Mouse (Mus musculus): ENCODE results near the gene Zfand3. TPM values are rescaled to one million over a fixed set of nuclear protein-coding genes. Genes with fewer than 3 reads are reported as not detected.

The Zfand3 gene
- polyA plus RNA-seq, 1 experiment from 2014 or later = 49.1 TPM

GRCm38 (mm10) chr17:29990845-29991244 lies 13.7 kb upstream of the Zfand3 start:
- peaks cover 6% of the 10 kb centered on the region; the same call in 1 of the 2 replicates for H3K9me3 ChIP-seq (ENCODE audit: control insufficient read depth, low read length)
- WGBS = 83% methylated on average over 2 of the region's 2 CpGs
- no peaks in the 10 kb centered on the region for H3K27me3 ChIP-seq (ENCODE audit: control insufficient read depth, insufficient read depth, low read length)
- H3K27ac ChIP-seq (ENCODE audit: low read depth, low read length) = no peak overlapping the region
- no peaks in the 10 kb centered on the region for H3K4me1 ChIP-seq (ENCODE audit: control insufficient read depth, insufficient read depth, low read length)
- H3K36me3 ChIP-seq (ENCODE audit: control insufficient read depth, insufficient read depth, low read length) = no peaks in the 10 kb centered on the region
- ATAC-seq (ENCODE audit: low FRiP score, low TSS enrichment) = no peak
- no peak overlapping the region for H3K9ac ChIP-seq (ENCODE audit: low read depth, low read length)
- no peak overlapping the region for H3K4me3 ChIP-seq (ENCODE audit: low read length)
- no peak overlapping the region for H3K4me2 ChIP-seq (replicated peaks; ENCODE audit: low read depth, low read length)

DNA sequence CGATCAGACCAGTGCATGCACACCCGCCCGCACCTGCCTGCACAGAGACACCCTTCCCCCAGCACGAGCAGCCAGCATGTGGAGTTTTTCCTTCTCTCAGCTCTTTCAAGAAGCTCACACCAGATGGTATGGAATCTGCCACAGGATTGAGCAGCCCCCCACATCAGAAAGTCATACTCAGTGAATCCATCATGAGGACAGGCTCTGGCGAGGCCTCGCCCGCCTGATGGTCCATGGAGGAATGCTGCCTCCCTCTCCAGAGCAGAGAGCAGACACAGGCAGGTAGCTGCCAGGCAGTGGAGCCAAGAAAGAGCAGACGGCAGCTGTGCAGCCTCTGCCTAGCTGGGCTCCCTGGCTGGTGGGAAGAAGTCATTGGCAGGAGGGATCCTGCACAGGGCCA lies 11.0 kb upstream of the Zfand3 start:
- no peak overlapping the region for H3K9ac ChIP-seq (ENCODE audit: low read depth, low read length)
- WGBS = 76% methylated on average over 8 of the region's 8 CpGs
- no peaks in the 10 kb centered on the region for H3K36me3 ChIP-seq (ENCODE audit: control insufficient read depth, insufficient read depth, low read length)

GRCm38 (mm10) chr17:29994011-29994410 lies 10.5 kb upstream of the Zfand3 start:
- H3K4me1 ChIP-seq (ENCODE audit: control insufficient read depth, insufficient read depth, low read length) = no peaks in the 10 kb centered on the region
- H3K9me3 ChIP-seq (ENCODE audit: control insufficient read depth, low read length) = peaks cover 6% of the 10 kb centered on the region; the same call in 1 of the 2 replicates
- H3K27me3 ChIP-seq (ENCODE audit: control insufficient read depth, insufficient read depth, low read length) = no peaks in the 10 kb centered on the region
- no peak overlapping the region for H3K4me2 ChIP-seq (replicated peaks; ENCODE audit: low read depth, low read length)
- H3K27ac ChIP-seq (ENCODE audit: low read depth, low read length) = no peak overlapping the region
- H3K36me3 ChIP-seq (ENCODE audit: control insufficient read depth, insufficient read depth, low read length) = no peaks in the 10 kb centered on the region
- no peak overlapping the region for H3K4me3 ChIP-seq (ENCODE audit: low read length)
- no peak overlapping the region for H3K9ac ChIP-seq (ENCODE audit: low read depth, low read length)
- WGBS = 77% methylated on average over 3 of the region's 3 CpGs
- ATAC-seq (ENCODE audit: low FRiP score, low TSS enrichment) = no peak

More for the DNA sequence above, 11.0 kb upstream of the Zfand3 start:
- Histone ChIP-seq H3K9me3 (ENCODE audit: control insufficient read depth, low read length) (peaks cover 6% of the 10 kb centered on the region; the same call in 1 of the 2 replicates), H3K27me3 (ENCODE audit: control insufficient read depth, insufficient read depth, low read length) (no peaks in the 10 kb centered on the region), H3K4me1 (ENCODE audit: control insufficient read depth, insufficient read depth, low read length) (no peaks in the 10 kb centered on the region), H3K27ac (ENCODE audit: low read depth, low read length) (no peak overlapping the region), H3K4me3 (ENCODE audit: low read length) (no peak overlapping the region), H3K4me2 (replicated peaks; ENCODE audit: low read depth, low read length) (no peak overlapping the region)
- ATAC-seq (ENCODE audit: low FRiP score, low TSS enrichment) = no peak

GRCm38 (mm10) chr17:29994459-29994858 lies 10.1 kb upstream of the Zfand3 start:
- H3K9me3 ChIP-seq (ENCODE audit: control insufficient read depth, low read length) = peaks cover 5% of the 10 kb centered on the region; the same call in 1 of the 2 replicates
- H3K9ac ChIP-seq (ENCODE audit: low read depth, low read length) = no peak overlapping the region
- 88% methylated on average over 4 of the region's 4 CpGs for WGBS
- H3K4me1 ChIP-seq (ENCODE audit: control insufficient read depth, insufficient read depth, low read length) = no peaks in the 10 kb centered on the region
- no peak overlapping the region for H3K4me2 ChIP-seq (replicated peaks; ENCODE audit: low read depth, low read length)
- H3K27ac ChIP-seq (ENCODE audit: low read depth, low read length) = no peak overlapping the region
- no peak overlapping the region for H3K4me3 ChIP-seq (ENCODE audit: low read length)
- ATAC-seq (ENCODE audit: low FRiP score, low TSS enrichment) = no peak
- H3K36me3 ChIP-seq (ENCODE audit: control insufficient read depth, insufficient read depth, low read length) = no peaks in the 10 kb centered on the region
- H3K27me3 ChIP-seq (ENCODE audit: control insufficient read depth, insufficient read depth, low read length) = no peaks in the 10 kb centered on the region

DNA sequence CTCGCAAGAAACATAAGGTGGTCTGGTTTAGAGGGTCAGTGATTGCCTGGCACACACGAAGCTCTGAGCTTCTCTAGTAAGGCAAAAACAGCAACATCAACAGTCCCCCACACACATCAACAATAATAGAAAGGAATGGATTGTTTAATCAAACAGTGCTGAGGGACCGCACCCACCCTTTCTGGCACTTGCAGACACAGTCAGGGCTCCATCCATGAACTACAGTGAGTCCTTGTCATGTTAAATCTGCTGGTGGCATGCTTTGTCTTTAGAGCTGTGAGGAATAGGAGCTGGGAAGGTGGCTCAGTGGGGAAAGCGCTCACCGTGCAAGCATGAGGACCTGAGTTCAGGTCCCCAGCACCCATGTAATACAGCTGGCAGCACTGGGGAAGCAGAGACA lies 8.5 kb upstream of the Zfand3 start:
- Histone ChIP-seq H3K9ac (ENCODE audit: low read depth, low read length) (no peak overlapping the region), H3K27ac (ENCODE audit: low read depth, low read length) (no peak overlapping the region), H3K4me3 (ENCODE audit: low read length) (no peak overlapping the region), H3K36me3 (ENCODE audit: control insufficient read depth, insufficient read depth, low read length) (no peaks in the 10 kb centered on the region), H3K27me3 (ENCODE audit: control insufficient read depth, insufficient read depth, low read length) (no peaks in the 10 kb centered on the region), H3K4me1 (ENCODE audit: control insufficient read depth, insufficient read depth, low read length) (no peaks in the 10 kb centered on the region), H3K9me3 (ENCODE audit: control insufficient read depth, low read length) (no peaks in the 10 kb centered on the region), H3K4me2 (replicated peaks; ENCODE audit: low read depth, low read length) (no peak overlapping the region)
- 92% methylated on average over 5 of the region's 5 CpGs for WGBS
- ATAC-seq (ENCODE audit: low FRiP score, low TSS enrichment) = no peak

DNA sequence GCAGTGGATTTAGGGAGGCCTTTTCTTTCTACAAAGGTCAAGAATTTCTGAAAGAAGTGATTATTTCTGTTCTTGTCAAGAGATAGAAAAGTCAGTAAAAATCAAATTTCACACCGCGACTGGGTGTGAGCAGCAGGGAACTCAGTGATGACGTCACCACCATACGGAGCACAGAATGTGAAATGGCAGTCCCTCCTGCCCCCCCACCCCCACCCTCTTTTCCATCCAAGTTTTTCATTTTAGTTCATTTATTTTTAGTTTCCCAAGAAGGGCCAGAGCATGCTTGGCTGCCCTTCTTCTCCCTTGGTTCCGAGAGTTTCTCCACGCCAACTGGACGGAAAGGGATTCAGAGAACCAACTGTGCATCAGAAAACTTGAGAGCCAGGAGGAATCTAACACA lies 6.8 kb upstream of the Zfand3 start:
- H3K36me3 ChIP-seq (ENCODE audit: control insufficient read depth, insufficient read depth, low read length) = no peaks in the 10 kb centered on the region
- H3K9ac ChIP-seq (ENCODE audit: low read depth, low read length) = no peak overlapping the region
- H3K4me3 ChIP-seq (ENCODE audit: low read length) = no peak overlapping the region
- no peak overlapping the region for H3K4me2 ChIP-seq (replicated peaks; ENCODE audit: low read depth, low read length)
- H3K27me3 ChIP-seq (ENCODE audit: control insufficient read depth, insufficient read depth, low read length) = no peaks in the 10 kb centered on the region
- WGBS = 78% methylated on average over 7 of the region's 7 CpGs
- no peaks in the 10 kb centered on the region for H3K9me3 ChIP-seq (ENCODE audit: control insufficient read depth, low read length)
- no peak overlapping the region for H3K27ac ChIP-seq (ENCODE audit: low read depth, low read length)
- ATAC-seq (ENCODE audit: low FRiP score, low TSS enrichment) = no peak
- H3K4me1 ChIP-seq (ENCODE audit: control insufficient read depth, insufficient read depth, low read length) = no peaks in the 10 kb centered on the region

DNA sequence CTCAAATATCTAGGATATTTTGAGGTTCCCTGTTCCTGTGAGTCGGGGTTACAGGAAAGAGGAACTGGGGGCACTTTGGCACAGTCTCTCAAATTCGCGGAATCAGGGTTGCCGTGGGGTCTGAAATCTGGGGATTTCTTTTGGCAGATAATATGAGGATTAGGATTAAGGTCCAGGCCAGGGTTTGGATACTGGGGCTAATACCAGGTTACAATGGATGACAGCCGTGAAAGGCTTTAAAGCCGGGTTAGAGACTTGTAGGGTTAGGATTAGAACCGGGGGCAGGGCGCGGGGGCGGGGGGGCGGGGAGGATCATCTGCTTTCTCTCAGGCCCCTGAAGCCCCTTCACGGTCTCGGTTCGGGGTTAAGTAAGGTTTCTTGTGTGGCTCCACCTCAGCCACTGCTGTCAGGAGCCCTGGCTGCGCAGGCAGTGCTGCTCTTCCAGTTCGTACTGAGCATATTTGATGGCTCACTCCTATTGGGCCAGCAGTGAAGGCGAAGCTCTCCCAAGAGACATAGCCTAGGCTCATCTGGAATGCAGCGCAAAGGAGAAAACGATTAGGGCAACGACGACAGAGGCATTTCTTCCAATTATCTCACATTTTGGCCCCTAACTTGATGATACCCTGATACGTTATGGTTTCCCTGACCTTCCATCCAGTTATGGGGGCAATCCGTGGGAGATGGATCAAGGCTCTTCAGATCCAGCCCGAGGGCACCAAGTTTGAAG lies 5.8 kb upstream of the Zfand3 start:
- no peak overlapping the region for H3K27ac ChIP-seq (ENCODE audit: low read depth, low read length)
- no peak overlapping the region for H3K4me3 ChIP-seq (ENCODE audit: low read length)
- no peak overlapping the region for H3K4me2 ChIP-seq (replicated peaks; ENCODE audit: low read depth, low read length)
- no peaks in the 10 kb centered on the region for H3K9me3 ChIP-seq (ENCODE audit: control insufficient read depth, low read length)
- 80% methylated on average over 24 of the region's 24 CpGs for WGBS
- no peak for ATAC-seq (ENCODE audit: low FRiP score, low TSS enrichment)
- H3K4me1 ChIP-seq (ENCODE audit: control insufficient read depth, insufficient read depth, low read length) = peaks cover 5% of the 10 kb centered on the region; the same call in 1 of the 2 replicates
- H3K36me3 ChIP-seq (ENCODE audit: control insufficient read depth, insufficient read depth, low read length) = no peaks in the 10 kb centered on the region
- H3K9ac ChIP-seq (ENCODE audit: low read depth, low read length) = no peak overlapping the region
- H3K27me3 ChIP-seq (ENCODE audit: control insufficient read depth, insufficient read depth, low read length) = no peaks in the 10 kb centered on the region

- Histone ChIP-seq H3K27ac (ENCODE audit: low read depth, low read length) (peak overlapping the region; percentile 100), H3K4me3 (ENCODE audit: low read length) (peak overlapping the region; percentile 80), H3K9ac (ENCODE audit: low read depth, low read length) (peak overlapping the region; percentile 91), H3K27me3 (ENCODE audit: control insufficient read depth, insufficient read depth, low read length) (no peaks in the 10 kb centered on the region), H3K9me3 (ENCODE audit: control insufficient read depth, low read length) (no peaks in the 10 kb centered on the region), H3K36me3 (ENCODE audit: control insufficient read depth, insufficient read depth, low read length) (no peaks in the 10 kb centered on the region), H3K4me2 (replicated peaks; ENCODE audit: low read depth, low read length) (peak overlapping the region; percentile 72), H3K4me1 (ENCODE audit: control insufficient read depth, insufficient read depth, low read length) (peaks cover 29% of the 10 kb centered on the region)
- WGBS = 2% methylated on average over 26 of the region's 47 CpGs
- ATAC-seq (ENCODE audit: low FRiP score, low TSS enrichment) = peak; percentile 26
Measured at GRCm38 (mm10) chr17:30005103-30005443, 540 bp downstream of the Zfand3 start.

DNA sequence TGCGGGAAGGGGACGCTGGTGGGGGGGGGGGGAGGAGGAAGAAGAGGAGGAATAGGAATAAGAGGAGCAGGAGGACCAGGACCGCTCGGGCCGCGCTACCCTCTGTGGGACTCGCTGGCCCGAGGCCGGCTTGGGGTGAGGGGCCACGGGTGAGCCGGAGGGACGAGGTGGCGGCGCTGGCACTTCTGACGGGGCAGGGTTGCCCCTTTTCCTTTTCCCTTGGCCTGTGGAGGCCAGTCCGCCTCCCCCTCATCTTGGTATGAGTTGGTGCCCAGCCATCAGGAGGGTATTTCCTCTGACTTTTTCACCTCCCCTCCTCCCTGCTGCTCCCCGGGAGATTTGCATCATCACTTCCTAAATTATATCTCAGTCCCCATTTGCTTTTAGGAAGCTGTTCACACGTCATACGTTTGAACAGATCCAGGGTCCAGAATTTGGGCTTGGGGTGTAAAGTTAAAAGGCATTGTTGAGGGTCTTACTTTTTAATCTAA lies 963 bp downstream of the Zfand3 start:
- no peaks in the 10 kb centered on the region for H3K36me3 ChIP-seq (ENCODE audit: control insufficient read depth, insufficient read depth, low read length)
- peaks cover 30% of the 10 kb centered on the region for H3K4me1 ChIP-seq (ENCODE audit: control insufficient read depth, insufficient read depth, low read length)
- 0% methylated on average over 18 of the region's 19 CpGs for WGBS
- no peaks in the 10 kb centered on the region for H3K9me3 ChIP-seq (ENCODE audit: control insufficient read depth, low read length)
- H3K9ac ChIP-seq (ENCODE audit: low read depth, low read length) = peak overlapping the region; percentile 91
- H3K4me3 ChIP-seq (ENCODE audit: low read length) = peak overlapping the region; percentile 80
- H3K4me2 ChIP-seq (replicated peaks; ENCODE audit: low read depth, low read length) = peak overlapping the region; percentile 72
- ATAC-seq (ENCODE audit: low FRiP score, low TSS enrichment) = peak; percentile 24; the same call in 1 of the 2 replicates
- H3K27ac ChIP-seq (ENCODE audit: low read depth, low read length) = peak overlapping the region; percentile 100
- no peaks in the 10 kb centered on the region for H3K27me3 ChIP-seq (ENCODE audit: control insufficient read depth, insufficient read depth, low read length)
